In genomic region chr9:66352704-66353103, GRCm38 (mm10) we compare ENCODE assay signal across 13 mouse cellular contexts. TPM values are rescaled to one million over a fixed set of nuclear protein-coding genes. Genes with fewer than 3 reads are reported as not detected.
DNase-seq lines count a peak whose midpoint lies in the region; ATAC-seq and TF ChIP-seq lines count a peak whose summit lies in the region.
"Had no signal": no experiment of that assay in that cellular context is flagged by ENCODE, and none has a peak within 500 bp of the region (broad histone marks: within the 10 kb centered on the region; RNA-seq: fewer than 3 reads in every experiment).

No protein-coding gene starts in this region.

- no peak for TF ChIP-seq EP300 in heart, adult 2 months (IDR thresholded peaks at IDR 0.05; ENCODE audit: insufficient read depth, low read depth, low read length)
- no peak for TF ChIP-seq EP300 in liver, postnatal 0 days (IDR thresholded peaks at IDR 0.05; ENCODE audit: low read depth)

- intact Hi-C loops in heart, adult 2 months (cut with DNase I): loop anchor here (5.0 kb wide), 1 partner anchor 70 kb away; no protein-coding TSS in a partner anchor

- DNase-seq in heart, adult 2 months: no peak
- no peak for DNase-seq in neural tube, embryonic 10.5 days (ENCODE audit: extremely low spot score, low spot score)
- DNase-seq in liver, postnatal 0 days: no peak
- no peak for DNase-seq in right cerebral cortex, postnatal 36 days (ENCODE audit: low spot score in 2 of 2)
- no peak for DNase-seq in layer of hippocampus, adult 9-10 months (ENCODE audit: low spot score)
- DNase-seq: adrenal gland, postnatal 10 days; cerebellum, postnatal 25 days; gastrocnemius, postnatal 25 days; lung, adult 2 months had no signal

- whole genome bisulfite sequencing in heart, embryonic 13.5 days: 72% methylated on average over 2 of the region's 2 CpGs
- WGBS in heart, adult 2 months: 81% methylated on average over 2 of the region's 2 CpGs
- WGBS in neural tube, embryonic 12.5 days: 84% methylated on average over 2 of the region's 2 CpGs
- 76% methylated on average over 2 of the region's 2 CpGs for WGBS in liver, postnatal 0 days (ENCODE audit: insufficient replicate concordance)

- no peak for TF ChIP-seq POLR2A in heart, adult 2 months (IDR thresholded peaks at IDR 0.05; ENCODE audit: insufficient read depth, low read depth, low read length)

- peaks cover 3% of the 10 kb centered on the region for H3K79me2 ChIP-seq in heart, adult 2 months (replicated peaks; ENCODE audit: control insufficient read depth, insufficient read depth, low read length)

- H3K27me3 ChIP-seq in heart, embryonic 13.5 days (replicated peaks): no peaks in the 10 kb centered on the region
- no peaks in the 10 kb centered on the region for H3K27me3 ChIP-seq in heart, adult 2 months (ENCODE audit: control insufficient read depth, insufficient read depth, low read length)
- H3K27me3 ChIP-seq in neural tube, embryonic 12.5 days (replicated peaks): no peaks in the 10 kb centered on the region
- H3K27me3 ChIP-seq in liver, postnatal 0 days (ENCODE audit: insufficient read depth, low read length): no peaks in the 10 kb centered on the region
- H3K27me3 ChIP-seq: kidney, embryonic 15.5 days had no signal

- H3K4me2 ChIP-seq in heart, embryonic 13.5 days: peak overlapping the region; percentile 94; the same call in 1 of the 2 replicates
- H3K4me2 ChIP-seq in neural tube, embryonic 12.5 days (replicated peaks): 0 out of 2 replicates have a peak overlapping the region, but pooled peaks have one; percentile 83
- H3K4me2 ChIP-seq in liver, postnatal 0 days (ENCODE audit: low read depth, low read length): peak overlapping the region; percentile 97
- H3K4me2 ChIP-seq: kidney, embryonic 15.5 days had no signal

- H3K27ac ChIP-seq in heart, embryonic 13.5 days (replicated peaks): no peak overlapping the region
- H3K27ac ChIP-seq in heart, adult 2 months: no peak overlapping the region
- no peak overlapping the region for H3K27ac ChIP-seq in neural tube, embryonic 12.5 days
- H3K27ac ChIP-seq in liver, postnatal 0 days (ENCODE audit: low read depth): no peak overlapping the region
- H3K27ac ChIP-seq: kidney, embryonic 15.5 days had no signal

- no peak overlapping the region for H3K9ac ChIP-seq in heart, embryonic 13.5 days
- H3K9ac ChIP-seq in heart, adult 2 months (ENCODE audit: low read depth, low read length): no peak overlapping the region
- H3K9ac ChIP-seq in neural tube, embryonic 12.5 days: no peak overlapping the region
- H3K9ac ChIP-seq in liver, postnatal 0 days (replicated peaks): peak overlapping the region; percentile 39; the same call in 1 of the 2 replicates
- H3K9ac ChIP-seq: kidney, embryonic 15.5 days had no signal

- H3K9me3 ChIP-seq in heart, embryonic 13.5 days: no peaks in the 10 kb centered on the region
- no peaks in the 10 kb centered on the region for H3K9me3 ChIP-seq in neural tube, embryonic 12.5 days
- no peaks in the 10 kb centered on the region for H3K9me3 ChIP-seq in liver, postnatal 0 days (ENCODE audit: low read length)
- H3K9me3 ChIP-seq: G1E; kidney, embryonic 15.5 days had no signal

- H3K4me1 ChIP-seq in heart, embryonic 13.5 days: peaks cover 39% of the 10 kb centered on the region
- H3K4me1 ChIP-seq in heart, adult 2 months (ENCODE audit: control insufficient read depth, insufficient read depth, low read length): peaks cover 4% of the 10 kb centered on the region
- peaks cover 13% of the 10 kb centered on the region; the same call in 1 of the 2 replicates for H3K4me1 ChIP-seq in neural tube, embryonic 12.5 days
- H3K4me1 ChIP-seq in liver, postnatal 0 days (ENCODE audit: insufficient read depth): peaks cover 29% of the 10 kb centered on the region

- peak overlapping the region; percentile 99 for H3K4me3 ChIP-seq in heart, embryonic 13.5 days
- no peak overlapping the region for H3K4me3 ChIP-seq in heart, adult 2 months
- no peak overlapping the region for H3K4me3 ChIP-seq in neural tube, embryonic 12.5 days
- peak overlapping the region; percentile 98 for H3K4me3 ChIP-seq in liver, postnatal 0 days (ENCODE audit: low read depth, low read length)
- H3K4me3 ChIP-seq: kidney, embryonic 15.5 days had no signal

- no peak for TF ChIP-seq CTCF in heart, adult 2 months (IDR thresholded peaks at IDR 0.05)
- TF ChIP-seq CTCF in liver, postnatal 0 days (IDR thresholded peaks at IDR 0.05; ENCODE audit: low read depth): no peak

- ATAC-seq in heart, embryonic 13.5 days (ENCODE audit: extremely low read depth, insufficient number of reproducible peaks, low FRiP score, low TSS enrichment): no peak
- no peak for ATAC-seq in neural tube, embryonic 12.5 days (ENCODE audit: low FRiP score, low read depth)
- no peak for ATAC-seq in liver, postnatal 0 days

- no peaks in the 10 kb centered on the region for H3K36me3 ChIP-seq in heart, embryonic 13.5 days
- H3K36me3 ChIP-seq in heart, adult 2 months (ENCODE audit: control insufficient read depth, insufficient read depth, low read length): peaks cover 19% of the 10 kb centered on the region
- H3K36me3 ChIP-seq in neural tube, embryonic 12.5 days: no peaks in the 10 kb centered on the region
- no peaks in the 10 kb centered on the region for H3K36me3 ChIP-seq in liver, postnatal 0 days (replicated peaks; ENCODE audit: insufficient read depth, low read length)
- H3K36me3 ChIP-seq: kidney, embryonic 15.5 days had no signal

RNA-seq across cellular contexts. Expression of gene Herc1, which starts 2.5 kb away (rescaled TPM):
- polyA plus RNA-seq in heart, embryonic 13.5 days (2015; fragmentation: Nextera tagmentation; extraction: Ambion mirVana): 16.7 and 17.4 TPM in 2 replicates
- 10 to 100 TPM; 31.4 to 35.4 TPM for total RNA-seq in heart, adult 2 months (2021)
- 11.0 and 18.7 TPM in 2 replicates for polyA plus RNA-seq in heart, adult 2 months (2012; rRNA removed)
- 44.2 and 46.7 TPM in 2 replicates for polyA plus RNA-seq in neural tube, embryonic 12.5 days (2016; fragmentation: Nextera tagmentation; extraction: Ambion mirVana)
- polyA plus RNA-seq in liver, postnatal 0 days (2015; fragmentation: Nextera tagmentation; extraction: Ambion mirVana): 11.9 and 13.9 TPM in 2 replicates

Comparison
In these comparisons a context has a peak if more than half of its experiments do, and no peak if none do; other contexts are left out.
1. H3K4me3 ChIP-seq: peak in heart, embryonic 13.5 days (single experiment) and liver, postnatal 0 days (single experiment); none in heart, adult 2 months (single experiment) and neural tube, embryonic 12.5 days (single experiment).
2. Peak in every context shown above with its lines, with median percentiles within 50 percentile points of each other: H3K4me2 ChIP-seq.